Mouse (Mus musculus) adrenal gland, adult 8-10 months (tissue): ENCODE measurements around the gene Spata33. TPM values are rescaled to one million over a fixed set of nuclear protein-coding genes. Genes with fewer than 3 reads are reported as not detected.
"Not testable (repeated sequence)": the region's sequence is repeated elsewhere in the genome, so short reads cannot be mapped to it uniquely, and the experiment has no call there.

Experiments used
- DNase-seq: peaks from one replicate; pipeline ENCODE4 v3.0.0; 2022
- total RNA-seq, 4 experiments: library from RNA; stranded (reverse); gene quantifications; 2 replicates each; pipeline ENCODE4 v1.2.4; 2022

The Spata33 gene
- total RNA-seq, 4 experiments from 2014 or later, result 1.7 to 7.6 (median 4.4) TPM

GRCm38 (mm10) chr8:123233760-123234159 lies 21.1 kb downstream of the Spata33 start:
- DNase-seq, result no peak

GRCm38 (mm10) chr8:123234918-123235519 lies 22.4 kb downstream of the Spata33 start:
- no peak for DNase-seq

- peak; percentile 89 for DNase-seq
These were observed 23.2 kb downstream of the Spata33 start, which contains the start of gene Spata2l for GRCm38 (mm10) chr8:123235520-123236497. Spata2l (minus strand) TSS chr8:123236233.

GRCm38 (mm10) chr8:123239398-123239797 lies 26.8 kb downstream of the Spata33 start:
- DNase-seq, result peak; percentile 57

- no peak for DNase-seq
These were observed 29.7 kb downstream of the Spata33 start for GRCm38 (mm10) chr8:123242107-123242923.

GRCm38 (mm10) chr8:123243053-123243452 lies 30.4 kb downstream of the Spata33 start:
- no peak for DNase-seq

- DNase-seq, result no peak
These were observed 31.8 kb downstream of the Spata33 start for GRCm38 (mm10) chr8:123244382-123244781.

- no peak for DNase-seq
These were observed 32.9 kb downstream of the Spata33 start for GRCm38 (mm10) chr8:123245543-123245942.

- no peak for DNase-seq
These were observed 35.1 kb downstream of the Spata33 start for GRCm38 (mm10) chr8:123247748-123248147.

- DNase-seq, result no peak
These were observed 36.0 kb downstream of the Spata33 start for GRCm38 (mm10) chr8:123248596-123248995.

- no peak for DNase-seq
These were observed 38.3 kb downstream of the Spata33 start for GRCm38 (mm10) chr8:123250940-123251339.

GRCm38 (mm10) chr8:123252925-123253324 lies 40.3 kb downstream of the Spata33 start:
- DNase-seq, result no peak

GRCm38 (mm10) chr8:123253451-123254098 lies 40.9 kb downstream of the Spata33 start:
- DNase-seq, result peak; percentile 17

GRCm38 (mm10) chr8:123254099-123254885 lies 41.7 kb downstream of the Spata33 start, which contains the start of the genes Zfp276 and Vps9d1:
Zfp276 (plus strand) TSS chr8:123254195.
Vps9d1 (minus strand) TSS chr8:123254348.
- peak; percentile 71 for DNase-seq

GRCm38 (mm10) chr8:123255170-123255569 lies 42.5 kb downstream of the Spata33 start:
- no peak for DNase-seq

- no peak for DNase-seq
These were observed 44.5 kb downstream of the Spata33 start for GRCm38 (mm10) chr8:123257114-123257513.

GRCm38 (mm10) chr8:123257593-123257992 lies 45.0 kb downstream of the Spata33 start:
- DNase-seq, result not testable (repeated sequence)

- DNase-seq, result no peak
These were observed 55.5 kb downstream of the Spata33 start for GRCm38 (mm10) chr8:123267926-123268656.

GRCm38 (mm10) chr8:123271147-123271546 lies 58.5 kb downstream of the Spata33 start:
- DNase-seq, result no peak
